ENCODE assay signal across 8 mouse cellular contexts in genomic region chr3:142765778-142766165, GRCm38 (mm10). TPM values are rescaled to one million over a fixed set of nuclear protein-coding genes. Genes with fewer than 3 reads are reported as not detected.
DNase-seq lines count a peak whose midpoint lies in the region; ATAC-seq lines count a peak whose summit lies in the region.

No protein-coding gene starts in this region.

- H3K4me2 ChIP-seq in kidney, embryonic 16.5 days (replicated peaks; ENCODE audit: low read depth, low read length), result peak overlapping the region; percentile 92
- H3K4me2 ChIP-seq in neural tube, embryonic 12.5 days (replicated peaks), result peak overlapping the region; percentile 76

- DNase-seq in kidney, adult 11 months, result no peak
- DNase-seq in c-Kit-negative CD71-positive TER-119-positive erythroid progenitor cells, embryonic 14.5 days (ENCODE audit: low read depth, low spot score), result peak; percentile 12
- DNase-seq in frontal cortex, adult 2 months (ENCODE audit: extremely low spot score in 1 of 2, low spot score in 1 of 2), result no peak
- DNase-seq in adrenal gland, adult 8-10 months, result no peak
- no peak for DNase-seq in spleen, postnatal 36 days (ENCODE audit: low spot score in 2 of 2)

- H3K9ac ChIP-seq in kidney, embryonic 16.5 days (replicated peaks; ENCODE audit: low read length), result peak overlapping the region; percentile 97
- H3K9ac ChIP-seq in neural tube, embryonic 12.5 days, result peak overlapping the region; percentile 90

- peaks cover 18% of the 10 kb centered on the region for H3K4me1 ChIP-seq in kidney, embryonic 16.5 days (ENCODE audit: insufficient read depth, low read length)
- H3K4me1 ChIP-seq in neural tube, embryonic 12.5 days, result peaks cover 15% of the 10 kb centered on the region

- H3K9me3 ChIP-seq in kidney, embryonic 16.5 days (ENCODE audit: low read length), result no peaks in the 10 kb centered on the region
- H3K9me3 ChIP-seq in neural tube, embryonic 12.5 days, result no peaks in the 10 kb centered on the region

- H3K27ac ChIP-seq in kidney, embryonic 16.5 days (ENCODE audit: low read length), result no peak overlapping the region
- H3K27ac ChIP-seq in neural tube, embryonic 12.5 days, result no peak overlapping the region

- no peaks in the 10 kb centered on the region for H3K36me3 ChIP-seq in kidney, embryonic 16.5 days (ENCODE audit: insufficient read depth, low read length)
- no peaks in the 10 kb centered on the region for H3K36me3 ChIP-seq in neural tube, embryonic 12.5 days

- WGBS in kidney, embryonic 16.5 days, result 16% methylated on average over 10 of the region's 10 CpGs
- 30% methylated on average over 10 of the region's 10 CpGs for WGBS in neural tube, embryonic 12.5 days

- H3K4me3 ChIP-seq in kidney, embryonic 16.5 days (ENCODE audit: low read length), result peak overlapping the region; percentile 91
- peak overlapping the region; percentile 82 for H3K4me3 ChIP-seq in neural tube, embryonic 12.5 days

- H3K27me3 ChIP-seq in kidney, embryonic 16.5 days (ENCODE audit: insufficient read depth, low read length), result no peaks in the 10 kb centered on the region
- H3K27me3 ChIP-seq in neural tube, embryonic 12.5 days (replicated peaks), result no peaks in the 10 kb centered on the region

- ATAC-seq in kidney, embryonic 16.5 days (ENCODE audit: low FRiP score, low TSS enrichment), result no peak
- ATAC-seq in inflammation-experienced regulatory T-cells, adult 6 months, result peak; percentile 29
- no peak for ATAC-seq in neural tube, embryonic 12.5 days (ENCODE audit: low FRiP score, low read depth)

RNA-seq across cellular contexts. Expression of gene Gtf2b, which starts 0.9 kb away (rescaled TPM):
- 80.8 and 82.9 TPM in 2 replicates for polyA plus RNA-seq in kidney, embryonic 16.5 days (2015; fragmentation: Nextera tagmentation; extraction: Ambion mirVana)
- polyA plus RNA-seq in inflammation-experienced regulatory T-cells, adult 6 months (2017; shearing (Covaris generic)), result 10 to 100 TPM; 50.6 to 74.3 (median 73.9) TPM
- 90.5 and 93.4 TPM in 2 replicates for polyA plus RNA-seq in neural tube, embryonic 12.5 days (2016; fragmentation: Nextera tagmentation; extraction: Ambion mirVana)
- 35.8 and 44.1 TPM in 2 replicates for polyA plus RNA-seq in frontal cortex, adult 2 months (2012; rRNA removed)
- 10 to 100 TPM; 55.8 to 69.4 (median 63.2) TPM for total RNA-seq in adrenal gland, adult 8-10 months (2022)
